Mouse (Mus musculus) brain, adult 10 weeks (tissue): ENCODE data around the gene Il2ra. TPM values are rescaled to one million over a fixed set of nuclear protein-coding genes. Genes with fewer than 3 reads are reported as not detected.

Source experiments
- polyA plus RNA-seq: library from polyadenylated mRNA; stranded (reverse); fragments of 350-450 nt; fragmentation: Illumina TruSeq; extraction: RNeasy Lipid Tissue Mini Kit (QIAGEN cat#74804); gene quantifications from one replicate; pipeline ENCODE4 v1.2.3, GENCODE M21; 2015; ENCODE audit warnings: low read depth, low replicate concordance

Gene Il2ra
- polyA plus RNA-seq: 0.09 TPM

DNA sequence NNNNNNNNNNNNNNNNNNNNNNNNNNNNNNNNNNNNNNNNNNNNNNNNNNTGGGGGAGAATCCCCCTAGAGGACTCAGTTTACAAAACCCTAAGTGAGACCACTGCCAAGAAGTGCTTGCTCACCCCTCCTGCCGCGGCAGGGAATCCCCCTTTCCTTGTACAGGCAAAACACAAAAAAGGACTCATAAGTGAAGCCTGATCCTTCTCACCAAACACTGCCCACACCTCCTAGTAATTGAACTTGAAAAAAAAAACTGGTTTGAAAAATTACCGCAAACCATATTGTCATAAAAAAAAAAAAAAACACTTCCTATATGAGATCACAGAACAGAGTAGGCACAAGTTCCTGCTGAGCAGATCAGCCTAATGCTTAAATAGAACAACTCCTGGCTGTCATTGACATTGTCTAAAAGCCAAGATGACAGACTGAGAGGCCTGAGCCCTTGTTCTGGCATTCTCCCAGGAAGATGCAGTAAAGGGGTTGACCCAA, at the start of gene Il2ra:
Gene Il2ra, plus strand, starts transcription at position 357 of the 491 bp plus-strand sequence.

DNA sequence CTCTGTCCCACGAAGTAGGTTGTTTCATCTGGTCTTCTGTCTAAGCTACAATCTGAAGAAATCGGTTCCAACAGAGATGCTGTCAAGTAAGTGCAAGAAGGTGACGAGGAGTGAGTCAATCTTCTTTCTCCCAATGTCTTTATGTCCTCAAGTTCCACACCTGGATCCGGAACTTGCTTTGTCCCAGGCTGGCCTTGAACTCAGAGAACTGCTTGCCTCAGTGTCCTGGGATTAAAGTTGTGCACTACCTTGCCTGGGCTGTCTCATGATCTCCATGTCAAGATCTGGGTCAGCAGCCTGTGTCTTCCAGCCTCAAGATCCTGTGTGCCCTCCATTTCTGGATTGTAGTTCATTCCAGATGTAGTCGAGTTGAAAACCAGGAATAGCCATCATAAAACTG, 38.6 kb upstream of the Il2ra start, which contains the start of gene Rbm17:
Gene Rbm17, minus strand, starts transcription at position 101 of the 400 bp plus-strand sequence.

DNA sequence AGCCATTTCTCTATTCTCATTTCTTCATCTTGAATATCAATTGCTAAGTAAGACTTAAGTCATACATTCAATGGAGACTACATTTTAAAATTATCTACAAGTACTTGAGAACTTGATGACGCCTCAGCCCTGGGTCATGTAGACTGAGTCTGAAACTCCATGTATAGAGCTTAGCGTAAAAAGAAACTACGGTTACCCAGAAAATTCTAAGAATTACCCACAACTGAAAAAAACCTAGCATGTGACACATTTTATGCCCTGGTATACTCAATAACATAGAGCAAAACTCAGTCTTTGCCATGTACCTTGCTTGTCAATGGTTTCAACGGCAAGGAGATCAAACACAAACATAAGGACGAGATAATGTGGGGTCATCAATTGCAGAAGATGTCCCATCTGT, 16.7 kb upstream of the Il2ra start, which contains the start of gene Gm17490:
Gene Gm17490, minus strand, starts transcription at position 375 of the 400 bp plus-strand sequence.

DNA sequence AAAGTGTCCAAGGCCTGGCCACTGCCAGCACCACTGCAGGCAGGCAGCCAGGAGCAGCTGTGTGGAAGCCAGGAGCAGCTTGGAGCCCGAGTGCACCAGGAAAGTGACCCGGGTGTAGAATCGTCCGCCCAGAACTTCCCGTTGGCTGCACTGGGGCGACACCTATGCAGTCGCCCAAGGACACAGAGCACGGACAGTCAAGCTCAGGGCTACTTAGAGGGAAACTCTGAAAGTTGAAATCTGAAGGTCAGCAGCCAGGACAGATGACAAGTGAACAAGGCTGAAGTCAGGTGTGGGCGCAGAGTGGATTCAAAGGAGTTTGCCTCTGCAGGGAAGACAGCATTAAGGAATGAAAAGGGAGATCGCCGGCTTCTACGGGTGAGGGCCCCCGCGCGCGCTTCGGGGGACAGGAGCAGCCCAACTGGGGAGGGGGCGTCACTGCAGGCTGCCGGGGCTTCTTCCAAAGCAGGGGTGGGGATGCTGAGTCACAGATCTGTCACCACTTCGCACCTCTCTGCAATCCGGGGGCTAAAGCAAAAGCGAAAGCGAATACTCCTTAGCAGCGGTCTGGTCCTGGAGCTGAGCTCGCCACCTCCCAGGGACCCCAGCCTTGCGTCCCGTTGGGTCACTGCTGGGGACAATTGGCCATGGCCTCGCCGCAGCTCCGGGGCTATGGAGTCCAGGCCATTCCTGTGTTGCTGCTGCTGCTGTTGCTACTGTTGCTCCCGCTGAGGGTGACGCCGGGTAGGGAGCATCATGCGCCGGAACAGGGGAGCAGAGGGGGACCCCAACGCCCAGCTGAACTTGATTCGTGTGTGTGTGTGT, 62.8 kb downstream of the Il2ra start, which contains the start of gene Il15ra:
Gene Il15ra, plus strand, starts transcription at position 90 of the 825 bp plus-strand sequence.

Other genes with a start within 250 kb of the Il2ra start
- 26.8 TPM for gene Pfkfb3, start 88.7 kb upstream of the Il2ra start, polyA plus RNA-seq
- 89.6 TPM for gene Rbm17, start 38.7 kb upstream of the Il2ra start, polyA plus RNA-seq
- gene Gm17490, start 16.5 kb upstream of the Il2ra start, polyA plus RNA-seq: not detected
- 11.9 TPM for gene Il15ra, start 62.5 kb downstream of the Il2ra start, polyA plus RNA-seq
- gene Fbh1, start 134.8 kb downstream of the Il2ra start, polyA plus RNA-seq: 66.8 TPM
- 40.2 TPM for gene Ankrd16, start 135.1 kb downstream of the Il2ra start, polyA plus RNA-seq